Mouse (Mus musculus) subcutaneous adipose tissue, adult 2 months (tissue): Measurements from ENCODE around the gene Abcf3. TPM values are rescaled to one million over a fixed set of nuclear protein-coding genes. Genes with fewer than 3 reads are reported as not detected.

Experiments
- polyA plus RNA-seq: library from polyadenylated mRNA; depleted of rRNA; stranded (reverse); fragments of >200 nt; gene quantifications from 2 replicates; pipeline ENCODE4 v1.2.3, GENCODE M21; 2012; ENCODE audit warnings: low replicate concordance; rRNA removed

Gene Abcf3
- 43.3 and 60.9 TPM in 2 replicates for polyA plus RNA-seq

GRCm38 (mm10) chr16:20548096-20548948 lies at the start of gene Abcf3:
Gene Abcf3, plus strand, starts transcription at chr16:20548577.

GRCm38 (mm10) chr16:20498677-20499475 lies 49.5 kb upstream of the Abcf3 start, which contains the start of gene Eif2b5:
Gene Eif2b5, plus strand, starts transcription at chr16:20498817.

GRCm38 (mm10) chr16:20516726-20517201 lies 31.6 kb upstream of the Abcf3 start, which contains the start of gene Dvl3:
Gene Dvl3, plus strand, starts transcription at chr16:20516982.

GRCm38 (mm10) chr16:20535296-20536080 lies 12.9 kb upstream of the Abcf3 start, which contains the start of gene Ap2m1:
Gene Ap2m1, plus strand, starts transcription at chr16:20535478.

GRCm38 (mm10) chr16:20589366-20589938 lies 41.1 kb downstream of the Abcf3 start, which contains the start of gene Vwa5b2:
Gene Vwa5b2, plus strand, starts transcription at chr16:20589471.

Other genes with a start within 250 kb of the Abcf3 start
- 43.3 and 52.2 TPM in 2 replicates for gene Parl, start 246.2 kb upstream of the Abcf3 start, polyA plus RNA-seq
- gene Cyp2ab1, start 223.2 kb upstream of the Abcf3 start, polyA plus RNA-seq: 1.7 and 4.1 TPM in 2 replicates
- gene Abcc5, start 122.2 kb upstream of the Abcf3 start, polyA plus RNA-seq: 158 and 202 TPM in 2 replicates
- 33.5 and 37.2 TPM in 2 replicates for gene Eif2b5, start 49.8 kb upstream of the Abcf3 start, polyA plus RNA-seq
- gene Dvl3, start 31.6 kb upstream of the Abcf3 start, polyA plus RNA-seq: 18.9 and 58.4 TPM in 2 replicates
- 366 and 507 TPM in 2 replicates for gene Ap2m1, start 13.1 kb upstream of the Abcf3 start, polyA plus RNA-seq
- 0.03 and 1.3 TPM in 2 replicates for gene Vwa5b2, start 40.9 kb downstream of the Abcf3 start, polyA plus RNA-seq
- 16.2 and 24.2 TPM in 2 replicates for gene Eef1akmt4, start 63.0 kb downstream of the Abcf3 start, polyA plus RNA-seq
- gene Gm49333, start 63.0 kb downstream of the Abcf3 start, polyA plus RNA-seq: not detected in 2 replicates
- 23.0 and 32.9 TPM in 2 replicates for gene Alg3, start 63.2 kb downstream of the Abcf3 start, polyA plus RNA-seq
- gene Camk2n2, start 72.7 kb downstream of the Abcf3 start, polyA plus RNA-seq: 6.2 and 7.9 TPM in 2 replicates
- gene Ece2, start 81.3 kb downstream of the Abcf3 start, polyA plus RNA-seq: 0.69 and 17.0 TPM in 2 replicates
- 122 and 129 TPM in 2 replicates for gene Psmd2, start 103.1 kb downstream of the Abcf3 start, polyA plus RNA-seq
- gene Eif4g1, start 119.7 kb downstream of the Abcf3 start, polyA plus RNA-seq: 409 and 459 TPM in 2 replicates
- gene Fam131a, start 144.7 kb downstream of the Abcf3 start, polyA plus RNA-seq: 7.6 and 18.4 TPM in 2 replicates
- gene Polr2h, start 169.1 kb downstream of the Abcf3 start, polyA plus RNA-seq: 14.3 and 27.0 TPM in 2 replicates
- gene Clcn2, start 169.2 kb downstream of the Abcf3 start, polyA plus RNA-seq: 11.8 and 49.4 TPM in 2 replicates
- 13.6 and 27.1 TPM in 2 replicates for gene Chrd, start 184.6 kb downstream of the Abcf3 start, polyA plus RNA-seq
- gene Thpo, start 185.9 kb downstream of the Abcf3 start, polyA plus RNA-seq: 4.2 and 5.3 TPM in 2 replicates